Mouse (Mus musculus): ENCODE data around the gene Sdk1.

- TF ChIP-seq TAL1 (IDR thresholded peaks at IDR 0.05; ENCODE audit: low read length) (no peak), POLR2AphosphoS2 (IDR thresholded peaks at IDR 0.05; ENCODE audit: low read length) (no peak), ZNF384 (IDR thresholded peaks at IDR 0.05; ENCODE audit: low read depth, low read length) (no peak), HCFC1 (IDR thresholded peaks at IDR 0.05; ENCODE audit: low read depth, low read length) (no peak), UBTF (IDR thresholded peaks at IDR 0.05; ENCODE audit: borderline replicate concordance, insufficient read depth, low read depth, low read length) (no peak), MYB (IDR thresholded peaks at IDR 0.05; ENCODE audit: low read depth, low read length) (no peak), CTCF (IDR thresholded peaks at IDR 0.05 in 2 of 3, conservative IDR thresholded peaks at IDR 0.05 in 1 of 3; ENCODE audit: control insufficient read depth in 1 of 3, insufficient read depth in 1 of 3, low read depth in 2 of 3, low read length in 3 of 3, poor library complexity in 1 of 3, severe bottlenecking in 1 of 3) (no peak), E2F4 (IDR thresholded peaks at IDR 0.05; ENCODE audit: borderline replicate concordance, low read depth, low read length) (no peak), POLR2AphosphoS5 (IDR thresholded peaks at IDR 0.05; ENCODE audit: borderline replicate concordance, low read depth, low read length) (no peak), SMC3 (IDR thresholded peaks at IDR 0.05; ENCODE audit: low read depth, low read length) (no peak), EP300 (IDR thresholded peaks at IDR 0.05; ENCODE audit: low read depth in 1 of 2, low read length in 2 of 2) (no peak), GATA1 (IDR thresholded peaks at IDR 0.05; ENCODE audit: low read depth, low read length) (no peak)
Measured at GRCm38 (mm10) chr5:141379836-141380773, 138.8 kb downstream of the Sdk1 start.

All from MEL (cell line).